Mouse (Mus musculus) CH12.LX (cell line): Measurements from ENCODE around the gene Abcf2.

Source experiments
- CTCF ChIP-seq, 2 experiments: IDR thresholded peaks in 1 of 2; conservative IDR thresholded peaks in 1 of 2; 2 replicates each; pipeline ENCODE4 v1.5.1; 2011 to 2012; ENCODE audit warnings: low read depth in 2 of 2, low read length in 2 of 2, improper control_type of control experiment in 1 of 2, inconsistent platforms in 1 of 2, mild to moderate bottlenecking in 1 of 2, moderate library complexity in 1 of 2
- E2F4 ChIP-seq: IDR thresholded peaks from 2 replicates; pipeline ENCODE4 v1.6.1; 2011; ENCODE audit warnings: low read depth, low read length, improper control_type of control experiment; ENCODE audit not compliant: insufficient replicate concordance
- EP300 ChIP-seq: IDR thresholded peaks from 2 replicates; pipeline ENCODE4 v1.6.1; 2011; ENCODE audit warnings: low read length, improper control_type of control experiment
- ETS1 ChIP-seq: conservative IDR thresholded peaks from 2 replicates; pipeline ENCODE4 v1.6.1; 2012; ENCODE audit warnings: low read depth, mild to moderate bottlenecking, inconsistent platforms, low read length, improper control_type of control experiment, moderate library complexity
- MAZ ChIP-seq: IDR thresholded peaks from 2 replicates; pipeline ENCODE4 v1.6.1; 2012; ENCODE audit warnings: low read depth, mild to moderate bottlenecking, inconsistent platforms, low read length, improper control_type of control experiment, moderate library complexity
- MEF2A ChIP-seq: IDR thresholded peaks from 2 replicates; pipeline ENCODE4 v1.6.1; 2014; ENCODE audit warnings: low read depth, mild to moderate bottlenecking, inconsistent platforms, low read length, improper control_type of control experiment, borderline replicate concordance
- MYC ChIP-seq: IDR thresholded peaks from 2 replicates; pipeline ENCODE4 v1.6.1; 2011; ENCODE audit warnings: low read depth, mild to moderate bottlenecking, improper control_type of control experiment, low read length
- NELFE ChIP-seq: IDR thresholded peaks from 2 replicates; pipeline ENCODE4 v1.6.1; 2011; ENCODE audit warnings: low read depth, low read length, improper control_type of control experiment
- POLR2A ChIP-seq: IDR thresholded peaks from 2 replicates; pipeline ENCODE4 v1.6.1; 2011; ENCODE audit warnings: low read depth, mild to moderate bottlenecking, improper control_type of control experiment, low read length
- SIN3A ChIP-seq: IDR thresholded peaks from 2 replicates; pipeline ENCODE4 v1.6.1; 2012; ENCODE audit warnings: low read length, improper control_type of control experiment, inconsistent platforms

- no peak for TF ChIP-seq EP300
- TF ChIP-seq CTCF (conservative IDR thresholded peaks at IDR 0.05 in 1 of 2, IDR thresholded peaks at IDR 0.05 in 1 of 2; ENCODE audit: low read depth in 2 of 2, low read length in 2 of 2) = no peak
- no peak for TF ChIP-seq E2F4
- TF ChIP-seq SIN3A = no peak
- TF ChIP-seq ETS1 = no peak
- TF ChIP-seq NELFE = no peak
- no peak for TF ChIP-seq MEF2A
- TF ChIP-seq POLR2A = no peak
- TF ChIP-seq MAZ = no peak
- no peak for TF ChIP-seq MYC
Observed at GRCm38 (mm10) chr5:24611366-24612301, 34.4 kb upstream of the Abcf2 start.
